Mouse (Mus musculus): Measurements from ENCODE around the gene 9130019O22Rik.

- TF ChIP-seq TAL1 (IDR thresholded peaks at IDR 0.05; ENCODE audit: low read length), result no peak
- no peak for TF ChIP-seq GATA1 (IDR thresholded peaks at IDR 0.05; ENCODE audit: low read length)
These were observed 7.0 kb upstream of the 9130019O22Rik start for GRCm38 (mm10) chr7:127393944-127394333.
